Mouse (Mus musculus) c-Kit-positive CD71-positive TER-119-positive erythroid progenitor cells, embryonic 14.5 days (primary cell): ENCODE results near the gene Gfi1b.

ENCODE experiments used
- DNase-seq: peaks from one replicate; pipeline ENCODE4 v3.0.0-alpha.2; 2013; ENCODE audit warnings: low spot score

Gfi1b gene

DNA sequence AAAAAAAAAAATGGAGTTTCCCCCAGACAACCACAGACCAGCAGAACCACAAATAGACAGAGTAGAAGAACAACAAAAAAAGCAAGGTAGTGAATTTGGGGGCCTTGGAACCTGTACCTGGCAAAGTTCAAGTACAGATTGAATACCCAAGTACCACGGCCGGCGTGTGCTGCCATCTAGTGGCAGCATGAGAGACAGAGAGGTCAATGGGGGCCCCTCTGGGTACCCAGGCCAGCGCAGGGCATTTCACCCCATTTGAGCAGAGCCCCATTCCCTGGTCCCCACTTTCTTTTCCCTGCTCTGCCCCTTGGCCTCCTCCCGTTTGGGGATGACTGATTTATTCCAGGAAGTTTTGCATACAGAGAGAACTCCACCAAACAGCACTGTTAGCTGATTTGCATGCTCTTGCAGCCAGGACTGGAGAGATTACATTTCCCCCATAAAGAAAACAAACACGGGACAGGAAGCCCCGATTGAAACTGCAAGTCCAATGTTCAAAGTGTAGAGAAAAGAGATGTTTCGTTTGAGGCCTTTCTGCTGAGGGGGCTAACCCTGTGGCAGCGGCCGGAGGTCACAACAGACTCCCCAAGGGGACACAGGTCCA lies 841 bp upstream of the Gfi1b start:
- no peak for DNase-seq

DNA sequence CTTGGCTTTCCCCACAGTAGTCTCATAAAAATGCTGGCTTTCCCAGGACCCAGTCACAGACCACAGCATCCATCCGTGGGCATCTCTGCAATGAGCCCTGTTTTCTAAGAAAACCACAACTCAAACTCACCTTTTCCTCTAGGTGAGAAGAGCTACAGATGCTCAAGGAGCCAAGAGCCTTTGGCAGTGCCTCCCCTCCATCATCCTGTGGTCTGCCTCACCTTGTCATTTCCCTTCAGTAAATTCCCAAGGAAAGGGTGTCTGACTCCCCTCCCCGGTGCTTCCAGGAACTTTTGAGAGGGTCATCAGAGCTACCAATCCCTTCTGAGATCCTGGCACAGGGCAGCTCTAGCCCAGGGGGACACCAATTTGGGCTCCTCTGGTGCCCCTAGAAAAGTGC lies 671 bp downstream of the Gfi1b start:
- no peak for DNase-seq

DNA sequence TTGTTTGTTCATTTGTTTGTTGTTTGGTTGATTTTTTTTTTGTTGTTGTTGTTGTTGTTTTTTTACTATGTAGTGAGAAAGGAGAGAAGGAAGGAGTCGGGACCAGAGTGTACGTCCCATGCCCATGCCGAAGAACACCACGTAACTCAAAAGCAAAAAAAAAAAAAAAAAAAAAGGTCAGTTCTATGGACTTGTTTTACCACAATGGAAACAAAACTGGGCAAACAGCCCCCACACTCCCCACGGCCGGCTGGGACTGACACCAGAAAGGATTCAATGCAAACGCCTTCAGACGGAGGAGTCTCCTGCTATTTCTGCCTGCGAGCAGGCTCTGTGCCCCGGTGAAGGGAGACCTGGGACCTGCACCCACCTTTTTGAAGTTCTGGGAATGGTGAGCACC lies 1.3 kb downstream of the Gfi1b start:
- no peak for DNase-seq

DNA sequence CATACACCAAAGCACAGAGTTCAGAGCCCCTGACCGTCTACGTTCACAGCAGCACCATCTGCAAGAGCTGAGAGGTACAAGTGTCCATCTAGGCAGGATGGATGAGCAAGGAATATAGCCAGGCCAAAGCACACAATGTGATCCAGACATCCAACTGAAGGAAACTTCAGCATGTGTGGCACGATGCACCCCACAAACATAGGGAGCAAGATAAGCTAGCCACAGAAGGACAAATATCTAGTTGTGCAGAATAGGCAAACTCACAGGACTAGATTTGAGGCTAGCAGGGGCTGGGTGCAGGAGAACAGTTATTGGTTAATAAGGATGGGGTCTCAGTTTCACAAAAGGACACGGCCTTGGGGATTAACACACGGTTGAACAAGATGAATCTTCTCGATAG lies 2.4 kb downstream of the Gfi1b start:
- DNase-seq: no peak

DNA sequence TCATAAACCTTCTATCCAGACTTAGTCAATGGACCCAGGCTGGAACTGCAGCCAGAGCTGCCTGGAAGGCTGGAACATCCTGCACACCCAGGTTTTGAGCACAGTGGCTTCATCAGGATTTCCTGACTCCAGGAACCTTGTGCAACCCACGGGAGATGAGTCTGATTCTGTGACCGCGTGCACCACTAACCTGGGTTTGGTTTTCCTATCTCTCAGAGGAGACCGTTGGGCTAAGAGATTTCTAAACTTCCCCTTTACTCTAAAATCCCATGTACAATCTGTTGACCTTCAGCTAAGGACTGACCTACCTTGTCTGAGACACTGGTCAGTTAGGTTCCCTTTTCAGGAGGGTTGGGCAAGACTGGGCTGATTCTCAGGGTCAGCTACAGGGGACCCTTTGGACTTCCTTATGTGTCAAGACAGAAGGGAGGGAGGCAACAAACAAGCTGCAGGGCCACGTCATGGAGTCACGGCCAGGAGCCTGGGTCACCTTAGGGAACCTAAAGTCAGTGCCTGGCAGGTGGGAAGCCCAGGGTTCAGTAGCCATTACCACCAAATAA lies 2.9 kb downstream of the Gfi1b start:
- no peak for DNase-seq

DNA sequence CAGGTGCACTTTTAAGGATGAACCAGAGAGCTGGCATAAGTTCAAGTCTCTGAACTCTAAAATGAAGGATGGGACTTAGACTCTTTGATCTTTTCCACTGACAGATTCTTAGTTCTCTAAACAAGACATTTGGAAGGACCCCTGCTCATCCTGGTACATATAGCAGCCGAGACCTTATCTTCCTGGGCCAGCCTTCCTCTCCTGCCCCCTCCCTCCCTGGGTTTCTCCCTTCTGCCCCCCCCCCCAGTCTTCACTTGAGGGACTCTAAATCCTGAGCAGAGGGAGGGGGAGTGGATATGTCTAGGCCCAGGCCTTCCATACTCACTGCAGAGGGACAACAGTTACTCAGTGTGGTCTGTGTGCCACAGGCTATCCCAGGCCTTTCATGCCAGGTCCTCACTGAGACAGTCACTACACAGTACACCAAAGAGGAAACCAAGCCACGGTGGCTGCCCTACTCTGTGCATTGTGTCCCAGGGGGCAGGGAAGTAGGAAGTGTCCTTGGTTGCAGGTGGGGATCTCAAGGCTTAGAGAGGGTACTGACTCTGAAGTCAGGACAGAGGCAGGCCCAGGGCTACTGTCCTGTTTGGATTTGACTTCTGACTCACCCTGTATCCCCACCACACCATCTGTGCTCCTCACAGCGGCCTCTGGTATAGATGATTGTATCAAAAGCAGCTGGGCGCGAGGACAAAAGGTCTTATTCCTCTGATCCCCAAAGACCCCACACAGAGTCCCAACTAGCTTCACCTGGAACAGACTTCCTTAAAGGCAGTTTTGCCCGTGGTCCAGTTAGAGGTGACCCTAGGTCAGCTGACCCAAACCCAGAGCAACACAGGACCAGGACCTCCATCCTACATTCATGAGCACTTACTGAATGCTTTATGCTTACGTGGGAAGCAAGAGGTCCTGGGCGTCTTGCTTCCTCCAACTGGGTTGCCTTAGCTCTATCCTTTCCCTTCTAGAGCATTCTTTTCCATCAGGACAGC lies 4.0 kb downstream of the Gfi1b start:
- DNase-seq: no peak

DNA sequence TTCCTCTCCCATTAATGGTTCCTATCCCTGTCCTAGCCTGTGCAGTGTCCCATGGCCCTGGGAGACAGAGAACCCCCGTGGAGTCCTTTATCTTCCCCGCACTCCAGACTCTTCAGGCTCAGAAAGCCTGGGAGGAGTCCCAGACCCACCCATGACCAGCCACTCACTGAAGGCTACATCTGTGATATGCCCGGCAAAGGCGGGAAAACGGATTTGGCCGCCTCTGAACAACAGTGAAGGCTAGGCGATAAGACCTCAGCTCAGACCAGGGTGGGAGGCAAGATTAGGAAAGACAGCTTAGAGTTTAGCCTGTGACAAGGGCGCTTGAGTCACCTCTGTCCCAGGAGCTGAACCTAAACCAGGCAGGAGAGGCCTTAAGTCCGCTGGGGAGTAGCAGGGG lies 4.9 kb downstream of the Gfi1b start:
- DNase-seq: peak; percentile 91

DNA sequence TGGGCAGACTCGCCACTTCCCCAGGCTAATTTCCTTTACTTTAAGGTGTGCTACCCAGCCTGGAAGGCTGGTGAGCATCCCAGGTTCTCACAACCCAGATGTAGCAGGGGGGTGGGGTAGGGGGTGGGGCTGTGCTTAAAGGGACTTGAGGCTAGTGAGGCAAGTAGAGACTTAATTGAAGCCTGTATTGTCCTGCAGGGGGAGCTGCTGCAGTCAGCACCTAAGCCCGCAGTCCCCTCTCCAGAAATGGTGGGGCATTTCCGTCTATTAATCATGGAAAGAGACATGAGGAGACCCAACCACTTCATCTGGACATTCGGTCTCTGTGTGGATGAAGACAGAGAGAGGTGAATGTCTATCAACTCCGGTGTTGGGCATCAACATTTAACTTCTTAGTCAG lies 5.4 kb downstream of the Gfi1b start:
- DNase-seq: no peak

DNA sequence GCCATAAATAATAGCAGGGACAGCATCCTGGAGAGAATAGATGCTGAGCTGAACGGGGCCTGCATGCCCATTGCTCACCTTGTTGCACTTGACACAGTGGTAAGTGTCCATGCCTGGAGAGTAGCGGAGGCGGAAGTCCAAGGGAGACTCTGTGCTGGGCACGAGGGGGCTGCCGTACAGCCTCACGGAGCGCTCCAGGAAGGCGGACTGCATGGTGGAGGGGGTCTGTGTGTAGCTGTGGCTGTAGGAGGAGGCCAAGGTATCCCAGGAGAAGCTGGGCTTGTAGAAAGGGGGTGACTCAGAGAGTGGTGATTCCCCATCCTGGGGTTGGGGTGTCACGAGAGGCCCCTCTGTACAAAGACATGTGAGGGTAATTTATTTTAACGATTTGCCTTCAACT lies 8.2 kb downstream of the Gfi1b start:
- no peak for DNase-seq

DNA sequence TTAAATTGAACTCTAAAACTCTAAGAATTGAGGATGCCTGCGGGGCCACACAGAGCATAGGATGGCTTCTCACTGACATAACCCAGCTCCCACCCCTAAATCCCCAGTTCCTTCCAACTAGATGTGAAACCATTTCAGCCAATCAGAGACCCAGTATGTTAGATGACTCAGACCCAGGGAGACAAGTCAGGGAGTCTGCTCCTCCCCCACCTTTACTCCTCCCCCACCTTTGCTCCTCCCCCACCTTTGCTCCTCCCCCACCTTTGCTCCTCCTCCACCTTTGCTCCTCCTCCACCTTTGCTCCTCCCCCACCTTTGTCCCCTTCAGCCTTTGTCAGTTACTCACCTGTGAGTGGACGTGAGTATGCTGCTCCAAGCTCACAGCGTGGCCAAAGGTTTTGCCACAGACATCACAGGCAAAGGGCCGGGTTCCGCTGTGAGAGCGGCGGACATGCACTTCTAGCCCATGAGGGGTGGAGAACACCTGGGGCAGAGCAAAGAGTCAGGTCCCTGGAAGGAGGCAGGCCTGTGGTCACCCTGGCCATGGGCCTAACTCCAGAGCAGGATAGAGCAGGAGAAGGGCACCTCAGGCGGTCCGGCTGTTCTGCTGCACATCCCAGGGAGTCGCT lies 9.2 kb downstream of the Gfi1b start:
- no peak for DNase-seq

DNA sequence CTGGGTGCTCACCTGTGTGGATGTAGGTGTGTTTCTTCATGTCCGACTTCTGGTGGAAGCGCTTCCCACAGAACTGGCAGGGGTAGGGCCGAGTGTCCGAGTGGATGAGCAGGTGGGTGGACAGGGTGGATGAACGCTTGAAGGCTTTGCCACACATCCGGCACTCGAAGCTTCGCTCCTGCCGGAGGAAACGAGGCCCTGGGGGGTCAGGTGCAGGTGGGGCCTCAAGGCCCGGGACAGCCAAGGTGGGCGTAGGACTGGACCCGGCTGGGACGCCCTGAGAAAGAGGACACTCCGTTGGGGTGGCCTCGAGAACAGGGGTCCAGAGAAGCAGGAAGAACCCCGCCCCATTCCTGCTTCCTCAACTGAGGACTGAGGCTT lies 10.4 kb downstream of the Gfi1b start:
- DNase-seq: no peak

DNA sequence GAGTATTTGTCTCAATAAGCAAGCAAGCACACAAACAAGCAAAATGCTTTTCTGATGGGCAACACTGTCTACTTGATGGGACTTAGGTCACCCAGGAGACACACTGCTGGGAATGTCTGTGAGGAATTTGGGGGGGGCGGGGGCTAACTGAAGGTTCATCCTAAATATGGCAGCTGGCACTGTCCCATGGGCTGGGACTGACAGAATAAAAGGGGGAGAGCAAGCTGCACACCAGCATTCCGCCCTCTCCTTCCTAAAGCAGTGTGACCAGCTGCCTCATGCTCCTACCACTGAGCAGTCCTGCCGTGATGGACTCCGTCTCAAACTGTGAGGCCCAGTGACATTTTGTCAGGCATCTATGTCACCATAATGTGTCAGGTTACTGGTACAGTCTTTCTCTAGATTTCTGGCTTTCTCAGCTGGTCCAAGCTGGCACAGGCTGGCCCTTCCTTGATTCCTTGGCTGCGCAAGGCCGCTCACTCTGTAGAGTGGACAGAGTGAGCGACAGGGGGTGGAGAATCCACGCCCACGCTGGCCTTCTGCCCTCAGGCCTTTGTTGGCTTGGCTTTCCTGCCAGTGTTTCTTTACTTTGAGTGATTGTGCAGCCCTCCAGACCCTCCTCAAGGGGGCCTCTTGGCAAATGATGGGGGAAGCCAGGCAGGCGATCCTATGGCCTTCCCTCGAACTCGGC lies 10.9 kb downstream of the Gfi1b start:
- DNase-seq: no peak

DNA sequence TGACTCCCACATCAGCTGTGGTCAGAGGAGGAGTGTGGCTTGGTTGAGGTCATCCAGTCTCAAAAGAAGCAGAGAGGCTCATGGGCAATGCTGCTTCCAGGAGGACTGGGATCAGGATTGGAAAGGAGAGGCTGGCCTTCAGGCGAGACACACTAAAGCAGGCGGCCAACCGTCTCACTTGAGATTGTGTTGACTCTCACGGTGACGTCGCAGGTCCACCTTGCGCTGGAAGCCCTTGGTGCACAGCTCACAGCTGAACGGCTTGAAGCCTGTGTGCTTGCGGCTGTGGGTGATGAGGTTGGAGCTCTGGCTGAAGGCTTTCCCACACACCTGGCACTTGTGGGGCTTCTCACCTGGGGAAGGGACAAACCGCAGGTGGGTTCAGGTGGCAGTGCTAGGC lies 11.9 kb downstream of the Gfi1b start:
- no peak for DNase-seq

DNA sequence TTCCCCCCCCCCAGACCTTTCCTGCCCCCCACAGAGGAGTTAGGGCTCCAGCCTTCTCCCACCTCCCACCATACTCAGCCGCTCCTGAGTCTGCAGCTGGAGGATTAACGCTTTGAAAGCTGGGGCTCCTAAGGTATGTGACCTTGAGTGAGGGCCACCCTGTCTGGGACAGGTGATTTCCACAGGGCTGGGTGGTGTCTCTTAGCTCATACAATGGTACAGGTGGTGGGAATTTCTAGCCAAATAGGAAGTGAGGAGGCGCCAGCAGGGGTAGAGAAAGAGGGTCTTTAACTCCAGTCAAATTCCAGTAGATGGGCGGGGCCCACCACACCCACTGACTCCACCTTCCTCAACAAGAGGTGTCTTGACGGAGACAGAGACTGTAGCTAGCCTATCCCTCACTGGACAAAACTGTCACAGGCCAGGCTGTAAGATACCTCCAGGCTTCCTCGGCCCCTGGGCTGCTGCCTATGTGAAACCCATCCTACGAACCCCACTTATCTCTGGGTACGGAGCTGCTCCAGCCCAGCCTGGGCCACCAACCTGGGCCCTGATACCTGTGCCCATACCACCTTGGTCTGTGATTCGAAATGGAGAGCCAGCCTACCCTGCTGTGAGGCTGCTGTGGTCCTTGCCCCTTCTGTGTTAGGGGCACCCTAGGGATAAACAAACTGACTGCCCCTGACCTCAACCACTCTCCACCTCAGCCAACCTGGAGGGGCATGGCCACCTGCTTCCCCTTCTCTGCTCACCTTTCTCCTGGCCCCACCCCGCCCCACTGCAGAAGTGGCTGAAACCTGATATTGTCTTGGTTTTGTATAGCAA lies 14.2 kb downstream of the Gfi1b start:
- no peak for DNase-seq

DNA sequence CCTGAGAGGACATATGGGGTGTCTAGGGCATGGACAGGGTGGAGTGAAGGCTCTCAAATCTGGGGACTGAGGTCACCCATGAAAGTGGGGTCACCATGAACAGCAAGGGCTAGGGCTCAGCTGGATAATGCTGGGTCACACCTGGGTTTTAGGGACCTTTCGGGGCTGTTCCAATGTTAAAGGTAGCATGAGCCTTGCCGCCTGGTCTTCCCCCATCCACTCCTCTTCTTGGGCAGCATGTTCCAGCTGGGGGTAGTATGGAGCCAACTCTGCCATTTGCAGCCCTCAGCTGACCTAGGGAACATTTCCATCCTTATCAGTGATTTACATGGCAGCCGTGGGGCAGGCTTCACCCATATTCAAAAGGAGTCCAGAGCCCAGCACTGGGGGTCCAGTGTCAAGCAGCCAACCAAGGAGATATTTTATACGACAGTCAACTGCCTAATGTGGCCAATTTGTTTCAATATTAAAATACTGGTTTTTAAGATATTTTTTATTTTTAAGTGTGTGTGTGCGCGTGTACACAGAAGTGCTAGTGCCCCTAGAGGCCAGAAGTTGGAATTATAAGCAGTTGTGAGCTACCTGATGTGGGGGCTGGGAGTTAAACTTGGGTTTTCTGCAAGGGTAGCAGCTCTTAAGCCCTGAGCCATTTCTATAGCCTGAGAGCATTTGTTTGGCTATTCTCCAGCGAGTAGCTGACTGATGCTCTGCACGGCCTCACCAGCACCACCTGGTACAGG lies 15.0 kb downstream of the Gfi1b start:
- no peak for DNase-seq

DNA sequence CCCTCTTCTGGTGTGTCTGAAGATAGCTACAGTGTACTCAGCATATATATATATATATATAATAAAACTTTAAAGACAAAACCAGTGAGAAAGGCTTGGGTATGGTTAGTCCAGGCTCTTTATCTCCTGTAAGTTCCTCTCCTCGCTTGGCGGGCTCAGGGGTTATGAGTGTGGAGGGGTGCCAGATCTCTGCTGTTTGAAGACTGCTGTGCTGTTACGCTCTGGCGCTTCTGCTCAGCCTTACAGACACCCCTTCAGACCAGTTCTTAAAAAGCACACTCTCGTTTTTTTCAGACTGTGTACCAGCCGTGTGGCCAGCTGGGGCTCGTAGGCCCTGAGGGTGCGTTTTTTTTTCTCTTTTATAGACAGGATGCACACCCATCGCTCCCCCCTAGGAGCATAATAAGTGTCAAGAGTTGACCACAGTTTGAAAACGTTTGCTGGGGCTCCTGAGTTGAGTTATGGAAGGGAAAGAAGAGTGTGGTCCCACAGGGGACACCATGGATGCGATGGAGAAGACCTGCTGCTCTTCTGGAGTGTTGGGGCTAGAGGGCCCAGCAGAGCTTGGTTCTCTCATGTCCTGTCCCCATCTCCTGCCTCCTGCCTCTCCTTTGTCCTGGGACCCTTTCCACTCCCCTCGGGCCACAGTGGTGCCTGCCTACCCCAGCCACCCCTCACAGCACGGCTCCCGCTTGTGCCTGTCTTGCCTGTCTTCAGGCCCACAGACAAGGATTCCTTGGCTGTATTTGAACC lies 15.8 kb downstream of the Gfi1b start:
- DNase-seq: no peak

DNA sequence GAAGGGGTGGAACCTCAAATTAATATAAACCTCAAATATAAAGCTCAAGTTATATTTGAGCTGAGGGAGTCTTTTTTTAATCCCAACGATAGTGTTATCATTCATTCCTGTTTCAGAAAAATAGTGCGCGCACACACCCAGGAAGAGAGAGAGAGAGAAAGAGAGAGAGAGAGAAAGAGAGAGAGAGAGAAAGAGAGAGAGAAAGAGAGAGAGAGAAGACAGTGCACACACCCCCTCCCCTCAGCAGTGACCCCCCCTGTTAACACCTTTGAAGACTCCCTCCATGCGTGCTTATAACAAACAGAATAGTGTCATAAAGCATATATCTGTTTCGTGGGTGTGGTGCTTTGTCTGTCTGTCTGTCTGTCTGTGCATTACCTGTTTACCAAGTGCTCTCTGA lies 18.2 kb downstream of the Gfi1b start:
- no peak for DNase-seq

DNA sequence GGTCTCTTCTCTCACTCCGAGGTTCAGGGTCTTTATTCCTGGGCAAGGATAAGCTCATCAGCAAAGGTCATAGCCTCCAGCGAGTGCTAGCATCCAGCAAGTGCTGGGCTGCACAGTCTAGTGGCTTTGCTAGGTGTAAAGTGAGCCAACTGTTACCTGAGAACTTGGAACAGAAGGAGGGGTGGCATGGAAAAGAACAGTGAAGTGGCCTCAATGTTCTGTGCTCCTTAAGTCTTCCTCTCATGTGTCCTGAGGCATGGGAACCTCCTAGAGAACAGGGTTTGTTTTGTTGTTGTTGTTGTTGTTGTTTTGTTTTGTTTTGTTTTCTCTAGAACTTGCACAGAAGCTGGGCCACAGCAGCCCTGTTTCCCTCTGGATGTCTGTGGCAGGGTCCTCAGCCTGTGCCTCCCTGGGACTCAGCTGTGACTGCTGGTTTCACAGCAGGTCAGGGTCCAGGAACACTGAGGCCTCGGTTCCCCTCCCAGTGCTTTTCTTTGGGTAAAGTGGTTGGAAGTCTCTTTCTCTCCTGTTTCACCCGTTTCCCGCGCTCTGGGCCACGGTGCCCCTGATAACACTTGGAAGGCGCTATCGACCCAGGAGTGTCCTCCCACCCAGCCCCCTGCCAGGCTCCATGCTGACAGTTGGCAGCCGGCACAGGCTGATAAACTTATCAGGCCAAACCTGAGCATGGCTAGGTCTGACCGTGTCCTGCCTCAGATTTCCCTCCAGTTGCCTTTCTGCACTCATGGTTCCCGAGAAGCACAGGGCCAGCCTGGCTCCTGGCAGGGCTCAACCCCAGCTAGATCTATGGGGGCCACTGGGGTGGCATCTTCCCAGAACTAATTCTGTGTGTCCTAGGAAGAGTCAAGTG lies 19.8 kb downstream of the Gfi1b start:
- peak; percentile 96 for DNase-seq

DNA sequence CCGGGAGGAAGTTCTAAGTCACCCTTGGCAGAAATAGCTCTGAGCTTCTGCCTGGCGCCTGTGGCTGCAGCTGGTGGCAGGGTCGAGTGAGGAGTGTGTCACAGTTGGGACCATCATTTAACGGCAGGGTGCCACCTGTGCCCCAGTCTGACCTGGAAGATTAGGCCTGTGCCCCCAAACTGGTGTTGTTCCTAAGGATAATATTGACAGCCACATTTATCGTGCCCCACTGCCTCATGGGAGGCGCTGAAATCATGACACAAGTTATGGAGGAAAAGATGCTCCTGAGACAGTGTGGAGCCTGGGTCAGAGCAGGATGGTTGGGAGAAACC lies 22.2 kb downstream of the Gfi1b start:
- no peak for DNase-seq
